Mouse (Mus musculus): ENCODE data around the gene Fam227b. TPM values are rescaled to one million over a fixed set of nuclear protein-coding genes. Genes with fewer than 3 reads are reported as not detected.

Fam227b gene
- polyA plus RNA-seq, 1 experiment from 2014 or later: not detected

- H3K27ac ChIP-seq (replicated peaks; ENCODE audit: low read depth, low read length): no peak overlapping the region
- no peak overlapping the region for H3K9ac ChIP-seq (replicated peaks; ENCODE audit: low read length)
- 46% methylated on average over 5 of the region's 5 CpGs for WGBS
- ATAC-seq (replicated peaks; ENCODE audit: insufficient number of reproducible peaks, low FRiP score, low TSS enrichment, low read depth) (no peak), DNase-seq (ENCODE audit: low spot score) (no peak)
- no peaks in the 10 kb centered on the region for H3K9me3 ChIP-seq (replicated peaks; ENCODE audit: control insufficient read depth, low read length)
- H3K36me3 ChIP-seq (replicated peaks; ENCODE audit: control insufficient read depth, insufficient read depth, low read depth, low read length): no peaks in the 10 kb centered on the region
- H3K4me3 ChIP-seq (ENCODE audit: low read depth, low read length): no peak overlapping the region
- H3K27me3 ChIP-seq (ENCODE audit: control insufficient read depth, insufficient read depth, low read length): no peaks in the 10 kb centered on the region
- no peak overlapping the region for H3K4me2 ChIP-seq (ENCODE audit: low read depth, low read length)
- H3K4me1 ChIP-seq (ENCODE audit: control insufficient read depth, insufficient read depth, low read length): peaks cover 3% of the 10 kb centered on the region; the same call in 1 of the 2 replicates
Measured at GRCm38 (mm10) chr2:126053657-126054056, 98.1 kb downstream of the Fam227b start.

- Histone ChIP-seq H3K27ac (replicated peaks; ENCODE audit: low read depth, low read length) (0 out of 2 replicates have a peak overlapping the region, but pooled peaks have one; percentile 35), H3K27me3 (ENCODE audit: control insufficient read depth, insufficient read depth, low read length) (no peaks in the 10 kb centered on the region), H3K4me2 (ENCODE audit: low read depth, low read length) (no peak overlapping the region; the same call in 1 of the 2 replicates), H3K4me3 (ENCODE audit: low read depth, low read length) (no peak overlapping the region), H3K36me3 (replicated peaks; ENCODE audit: control insufficient read depth, insufficient read depth, low read depth, low read length) (no peaks in the 10 kb centered on the region), H3K4me1 (ENCODE audit: control insufficient read depth, insufficient read depth, low read length) (peaks cover 3% of the 10 kb centered on the region; the same call in 1 of the 2 replicates), H3K9me3 (replicated peaks; ENCODE audit: control insufficient read depth, low read length) (no peaks in the 10 kb centered on the region), H3K9ac (replicated peaks; ENCODE audit: low read length) (no peak overlapping the region; the same call in 1 of the 2 replicates)
- peak; percentile 83 for DNase-seq (ENCODE audit: low spot score)
- 7% methylated on average over 6 of the region's 6 CpGs for WGBS
- peak; percentile 52; the same call in 1 of the 2 replicates for ATAC-seq (replicated peaks; ENCODE audit: insufficient number of reproducible peaks, low FRiP score, low TSS enrichment, low read depth)
Measured at GRCm38 (mm10) chr2:126052749-126053557, 98.9 kb downstream of the Fam227b start.

GRCm38 (mm10) chr2:126045621-126046020 is 106.2 kb downstream of the Fam227b start:
- 89% methylated on average over 5 of the region's 5 CpGs for WGBS
- Histone ChIP-seq H3K4me3 (ENCODE audit: low read depth, low read length) (no peak overlapping the region), H3K36me3 (replicated peaks; ENCODE audit: control insufficient read depth, insufficient read depth, low read depth, low read length) (no peaks in the 10 kb centered on the region), H3K9me3 (replicated peaks; ENCODE audit: control insufficient read depth, low read length) (no peaks in the 10 kb centered on the region), H3K4me2 (ENCODE audit: low read depth, low read length) (no peak overlapping the region), H3K9ac (replicated peaks; ENCODE audit: low read length) (no peak overlapping the region), H3K27me3 (ENCODE audit: control insufficient read depth, insufficient read depth, low read length) (no peaks in the 10 kb centered on the region), H3K27ac (replicated peaks; ENCODE audit: low read depth, low read length) (no peak overlapping the region), H3K4me1 (ENCODE audit: control insufficient read depth, insufficient read depth, low read length) (no peaks in the 10 kb centered on the region)
- no peak for ATAC-seq (replicated peaks; ENCODE audit: insufficient number of reproducible peaks, low FRiP score, low TSS enrichment, low read depth)
- DNase-seq (ENCODE audit: low spot score): no peak

GRCm38 (mm10) chr2:126042674-126043073 is 109.1 kb downstream of the Fam227b start:
- Histone ChIP-seq H3K4me1 (ENCODE audit: control insufficient read depth, insufficient read depth, low read length) (no peaks in the 10 kb centered on the region), H3K9ac (replicated peaks; ENCODE audit: low read length) (no peak overlapping the region), H3K27ac (replicated peaks; ENCODE audit: low read depth, low read length) (no peak overlapping the region), H3K36me3 (replicated peaks; ENCODE audit: control insufficient read depth, insufficient read depth, low read depth, low read length) (no peaks in the 10 kb centered on the region), H3K27me3 (ENCODE audit: control insufficient read depth, insufficient read depth, low read length) (no peaks in the 10 kb centered on the region), H3K4me2 (ENCODE audit: low read depth, low read length) (no peak overlapping the region), H3K9me3 (replicated peaks; ENCODE audit: control insufficient read depth, low read length) (no peaks in the 10 kb centered on the region), H3K4me3 (ENCODE audit: low read depth, low read length) (no peak overlapping the region)
- ATAC-seq (replicated peaks; ENCODE audit: insufficient number of reproducible peaks, low FRiP score, low TSS enrichment, low read depth) (no peak), DNase-seq (ENCODE audit: low spot score) (no peak)
- WGBS: 34% methylated on average over 3 of the region's 3 CpGs

GRCm38 (mm10) chr2:126041237-126041636 is 110.6 kb downstream of the Fam227b start:
- Histone ChIP-seq H3K4me1 (ENCODE audit: control insufficient read depth, insufficient read depth, low read length) (no peaks in the 10 kb centered on the region), H3K9ac (replicated peaks; ENCODE audit: low read length) (no peak overlapping the region), H3K27me3 (ENCODE audit: control insufficient read depth, insufficient read depth, low read length) (no peaks in the 10 kb centered on the region), H3K4me3 (ENCODE audit: low read depth, low read length) (no peak overlapping the region), H3K4me2 (ENCODE audit: low read depth, low read length) (no peak overlapping the region), H3K36me3 (replicated peaks; ENCODE audit: control insufficient read depth, insufficient read depth, low read depth, low read length) (no peaks in the 10 kb centered on the region), H3K27ac (replicated peaks; ENCODE audit: low read depth, low read length) (no peak overlapping the region), H3K9me3 (replicated peaks; ENCODE audit: control insufficient read depth, low read length) (no peaks in the 10 kb centered on the region)
- no peak for DNase-seq (ENCODE audit: low spot score)
- 91% methylated on average over 6 of the region's 6 CpGs for WGBS
- no peak for ATAC-seq (replicated peaks; ENCODE audit: insufficient number of reproducible peaks, low FRiP score, low TSS enrichment, low read depth)

- H3K27ac ChIP-seq (replicated peaks; ENCODE audit: low read depth, low read length): no peak overlapping the region
- no peaks in the 10 kb centered on the region for H3K27me3 ChIP-seq (ENCODE audit: control insufficient read depth, insufficient read depth, low read length)
- H3K4me3 ChIP-seq (ENCODE audit: low read depth, low read length): no peak overlapping the region
- WGBS: 92% methylated on average over 2 of the region's 2 CpGs
- ATAC-seq (replicated peaks; ENCODE audit: insufficient number of reproducible peaks, low FRiP score, low TSS enrichment, low read depth): no peak
- no peaks in the 10 kb centered on the region for H3K4me1 ChIP-seq (ENCODE audit: control insufficient read depth, insufficient read depth, low read length)
- no peaks in the 10 kb centered on the region for H3K36me3 ChIP-seq (replicated peaks; ENCODE audit: control insufficient read depth, insufficient read depth, low read depth, low read length)
- H3K9ac ChIP-seq (replicated peaks; ENCODE audit: low read length): no peak overlapping the region
- H3K4me2 ChIP-seq (ENCODE audit: low read depth, low read length): no peak overlapping the region
- DNase-seq (ENCODE audit: low spot score): no peak
- H3K9me3 ChIP-seq (replicated peaks; ENCODE audit: control insufficient read depth, low read length): no peaks in the 10 kb centered on the region
Measured at GRCm38 (mm10) chr2:126040651-126041050, 111.2 kb downstream of the Fam227b start.

- Histone ChIP-seq H3K27ac (replicated peaks; ENCODE audit: low read depth, low read length) (no peak overlapping the region), H3K4me2 (ENCODE audit: low read depth, low read length) (no peak overlapping the region), H3K4me1 (ENCODE audit: control insufficient read depth, insufficient read depth, low read length) (no peaks in the 10 kb centered on the region), H3K9ac (replicated peaks; ENCODE audit: low read length) (no peak overlapping the region), H3K4me3 (ENCODE audit: low read depth, low read length) (no peak overlapping the region), H3K9me3 (replicated peaks; ENCODE audit: control insufficient read depth, low read length) (no peaks in the 10 kb centered on the region), H3K27me3 (ENCODE audit: control insufficient read depth, insufficient read depth, low read length) (no peaks in the 10 kb centered on the region), H3K36me3 (replicated peaks; ENCODE audit: control insufficient read depth, insufficient read depth, low read depth, low read length) (no peaks in the 10 kb centered on the region)
- no peak for ATAC-seq (replicated peaks; ENCODE audit: insufficient number of reproducible peaks, low FRiP score, low TSS enrichment, low read depth)
- WGBS: 71% methylated on average over 4 of the region's 4 CpGs
- DNase-seq (ENCODE audit: low spot score): no peak
Measured at GRCm38 (mm10) chr2:126039414-126039891, 112.4 kb downstream of the Fam227b start.

- H3K27me3 ChIP-seq (ENCODE audit: control insufficient read depth, insufficient read depth, low read length): no peaks in the 10 kb centered on the region
- ATAC-seq (replicated peaks; ENCODE audit: insufficient number of reproducible peaks, low FRiP score, low TSS enrichment, low read depth): no peak
- H3K4me1 ChIP-seq (ENCODE audit: control insufficient read depth, insufficient read depth, low read length): no peaks in the 10 kb centered on the region
- no peaks in the 10 kb centered on the region for H3K36me3 ChIP-seq (replicated peaks; ENCODE audit: control insufficient read depth, insufficient read depth, low read depth, low read length)
- H3K9ac ChIP-seq (replicated peaks; ENCODE audit: low read length): no peak overlapping the region
- H3K9me3 ChIP-seq (replicated peaks; ENCODE audit: control insufficient read depth, low read length): no peaks in the 10 kb centered on the region
- no peak overlapping the region for H3K4me2 ChIP-seq (ENCODE audit: low read depth, low read length)
- no peak overlapping the region for H3K4me3 ChIP-seq (ENCODE audit: low read depth, low read length)
- no peak overlapping the region for H3K27ac ChIP-seq (replicated peaks; ENCODE audit: low read depth, low read length)
- DNase-seq (ENCODE audit: low spot score): no peak
- WGBS: 65% methylated on average over 7 of the region's 7 CpGs
Measured at GRCm38 (mm10) chr2:126038221-126039000, 113.4 kb downstream of the Fam227b start.
